Mouse (Mus musculus): ENCODE results near the gene Ube2l6. TPM values are rescaled to one million over a fixed set of nuclear protein-coding genes. Genes with fewer than 3 reads are reported as not detected.

Gene Ube2l6
- total and polyA plus RNA-seq, 3 experiments: 2.0 to 8.5 (median 4.1) TPM

- TF ChIP-seq USF1 (IDR thresholded peaks at IDR 0.05; ENCODE audit: low read depth, low read length) (no peak), ZNF384 (IDR thresholded peaks at IDR 0.05; ENCODE audit: low read depth, low read length) (no peak), ZC3H11A (IDR thresholded peaks at IDR 0.05; ENCODE audit: low read depth, low read length) (no peak), JUN (IDR thresholded peaks at IDR 0.05; ENCODE audit: insufficient read depth, low read depth, low read length) (no peak), SIN3A (IDR thresholded peaks at IDR 0.05; ENCODE audit: low read length) (no peak), IRF4 (IDR thresholded peaks at IDR 0.05; ENCODE audit: low read depth, low read length) (no peak), NRF1 (IDR thresholded peaks at IDR 0.05; ENCODE audit: low read depth, low read length) (no peak), KAT2A (IDR thresholded peaks at IDR 0.05; ENCODE audit: insufficient replicate concordance, low read length) (no peak), BHLHE40 (IDR thresholded peaks at IDR 0.05; ENCODE audit: low read depth, low read length) (no peak), SMC3 (IDR thresholded peaks at IDR 0.05; ENCODE audit: low read depth, low read length) (no peak), RAD21 (IDR thresholded peaks at IDR 0.05; ENCODE audit: low read depth, low read length) (peak; percentile 12), CHD2 (IDR thresholded peaks at IDR 0.05; ENCODE audit: low read length) (no peak), ZMIZ1 (IDR thresholded peaks at IDR 0.05; ENCODE audit: low read depth, low read length) (no peak), MYC (IDR thresholded peaks at IDR 0.05; ENCODE audit: low read depth, low read length) (no peak), CTCF (conservative IDR thresholded peaks at IDR 0.05 in 1 of 2, IDR thresholded peaks at IDR 0.05 in 1 of 2; ENCODE audit: low read depth in 2 of 2, low read length in 2 of 2) (peak in 1 of 2 experiments; percentile 51; a peak in 2 of 4 replicates), MAZ (IDR thresholded peaks at IDR 0.05; ENCODE audit: low read depth, low read length) (no peak)
- dilution Hi-C loops (cut with MboI; ENCODE audit: extremely low pct_ligation_motif_present, extremely low pct_unique_long_range_greater_than_20kb, low sequenced_read_pairs): no loop called here
- peak; percentile 19 for DNase-seq (ENCODE audit: extremely low read depth)
Observed at GRCm38 (mm10) chr2:84779210-84779609, 19.4 kb upstream of the Ube2l6 start.

GRCm38 (mm10) chr2:84783315-84783714 lies 15.3 kb upstream of the Ube2l6 start:
- H3K36me3 ChIP-seq (replicated peaks in 1 of 2; ENCODE audit: control insufficient read depth in 1 of 2, insufficient read depth in 1 of 2, low read length in 1 of 2): no peaks in the 10 kb centered on the region
- no peak overlapping the region for H3K27ac ChIP-seq (ENCODE audit: insufficient read depth, low read depth)
- H3K79me2 ChIP-seq (replicated peaks; ENCODE audit: control insufficient read depth, extremely low read depth, insufficient read depth, poor library complexity, severe bottlenecking): no peaks in the 10 kb centered on the region
- in situ Hi-C loops (cut with MboI; ENCODE audit: low pct_ligation_motif_present, low pct_unique_long_range_greater_than_20kb, low sequenced_read_pairs) (no loop called here), dilution Hi-C loops (cut with MboI; ENCODE audit: extremely low pct_ligation_motif_present, extremely low pct_unique_long_range_greater_than_20kb, low sequenced_read_pairs) (no loop called here)
- no peak overlapping the region for H3K4me3 ChIP-seq (replicated peaks in 1 of 3; ENCODE audit: low read depth in 2 of 3, low read length in 2 of 3, poor library complexity in 1 of 3)
- TF ChIP-seq MXI1 (IDR thresholded peaks at IDR 0.05; ENCODE audit: low read depth, low read length) (no peak), JUND (conservative IDR thresholded peaks at IDR 0.05; ENCODE audit: low read depth, low read length) (no peak), ETS1 (conservative IDR thresholded peaks at IDR 0.05; ENCODE audit: low read depth, low read length) (no peak), HCFC1 (IDR thresholded peaks at IDR 0.05; ENCODE audit: low read depth, low read length) (no peak), TBP (conservative IDR thresholded peaks at IDR 0.05; ENCODE audit: low read depth, low read length) (no peak), BHLHE40 (IDR thresholded peaks at IDR 0.05; ENCODE audit: low read depth, low read length) (no peak), USF1 (IDR thresholded peaks at IDR 0.05; ENCODE audit: low read depth, low read length) (no peak), SIN3A (IDR thresholded peaks at IDR 0.05; ENCODE audit: low read length) (no peak)
- peaks cover 6% of the 10 kb centered on the region for H3K27me3 ChIP-seq (replicated peaks)
- peaks cover 0 to 24% of the 10 kb centered on the region in 2 experiments; a peak in 2 of 4 replicates for H3K4me1 ChIP-seq (ENCODE audit: control insufficient read depth in 1 of 2, insufficient read depth in 2 of 2)
- no peak for DNase-seq (ENCODE audit: extremely low read depth)
- no peaks in the 10 kb centered on the region for H3K9me3 ChIP-seq (replicated peaks; ENCODE audit: low read length)
- no peak overlapping the region for H3K4me2 ChIP-seq (ENCODE audit: insufficient read depth, low read depth, poor library complexity, severe bottlenecking)
- no peak overlapping the region for H3K9ac ChIP-seq (ENCODE audit: insufficient read depth, low read depth)

More at GRCm38 (mm10) chr2:84779210-84779609, 19.4 kb upstream of the Ube2l6 start:
- peaks cover 34% of the 10 kb centered on the region for H3K27me3 ChIP-seq (replicated peaks)
- H3K4me1 ChIP-seq (ENCODE audit: control insufficient read depth in 1 of 2, insufficient read depth in 2 of 2): peaks cover 0 to 7% of the 10 kb centered on the region in 2 experiments; a peak in 2 of 4 replicates
- H3K4me2 ChIP-seq (ENCODE audit: insufficient read depth, low read depth, poor library complexity, severe bottlenecking): no peak overlapping the region
- no peak overlapping the region for H3K9ac ChIP-seq (ENCODE audit: insufficient read depth, low read depth)
- H3K27ac ChIP-seq (ENCODE audit: insufficient read depth, low read depth): no peak overlapping the region
- no peaks in the 10 kb centered on the region for H3K36me3 ChIP-seq (replicated peaks in 1 of 2; ENCODE audit: control insufficient read depth in 1 of 2, insufficient read depth in 1 of 2, low read length in 1 of 2)
- H3K79me2 ChIP-seq (replicated peaks; ENCODE audit: control insufficient read depth, extremely low read depth, insufficient read depth, poor library complexity, severe bottlenecking): no peaks in the 10 kb centered on the region
- no peak overlapping the region for H3K4me3 ChIP-seq (replicated peaks in 1 of 3; ENCODE audit: low read depth in 2 of 3, low read length in 2 of 3, poor library complexity in 1 of 3)
- H3K9me3 ChIP-seq (replicated peaks; ENCODE audit: low read length): no peaks in the 10 kb centered on the region
- in situ Hi-C loops (cut with MboI; ENCODE audit: low pct_ligation_motif_present, low pct_unique_long_range_greater_than_20kb, low sequenced_read_pairs): no loop called here

Measured in CH12.LX (cell line).